Mouse (Mus musculus) thymus, postnatal 25 days (tissue): ENCODE results near the gene Amt.
"Not testable (repeated sequence)": the region's sequence is repeated elsewhere in the genome, so short reads cannot be mapped to it uniquely, and the experiment has no call there.

ENCODE experiments used
- DNase-seq: peaks from one replicate; pipeline ENCODE4 v3.0.0; 2022

Gene Amt

DNA sequence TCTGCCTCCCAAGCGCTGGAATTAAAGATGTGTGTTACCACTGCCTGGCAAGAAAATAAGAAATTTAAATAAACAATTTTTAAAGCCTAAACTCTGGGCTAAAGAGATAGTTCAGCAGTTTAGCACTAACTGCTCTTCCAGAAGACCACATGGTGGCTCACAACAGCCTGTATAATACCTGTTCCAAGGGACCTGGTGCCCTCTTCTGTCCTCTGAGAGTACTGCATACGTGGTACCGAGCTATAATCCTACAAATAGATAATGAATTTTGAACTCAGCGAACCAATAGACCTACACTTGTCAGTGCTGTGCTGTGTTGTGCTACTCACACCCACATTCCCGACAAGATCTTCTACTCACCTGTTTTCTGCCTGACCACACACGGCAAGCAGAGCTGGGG, 12.2 kb upstream of the Amt start:
- peak; percentile 76 for DNase-seq

DNA sequence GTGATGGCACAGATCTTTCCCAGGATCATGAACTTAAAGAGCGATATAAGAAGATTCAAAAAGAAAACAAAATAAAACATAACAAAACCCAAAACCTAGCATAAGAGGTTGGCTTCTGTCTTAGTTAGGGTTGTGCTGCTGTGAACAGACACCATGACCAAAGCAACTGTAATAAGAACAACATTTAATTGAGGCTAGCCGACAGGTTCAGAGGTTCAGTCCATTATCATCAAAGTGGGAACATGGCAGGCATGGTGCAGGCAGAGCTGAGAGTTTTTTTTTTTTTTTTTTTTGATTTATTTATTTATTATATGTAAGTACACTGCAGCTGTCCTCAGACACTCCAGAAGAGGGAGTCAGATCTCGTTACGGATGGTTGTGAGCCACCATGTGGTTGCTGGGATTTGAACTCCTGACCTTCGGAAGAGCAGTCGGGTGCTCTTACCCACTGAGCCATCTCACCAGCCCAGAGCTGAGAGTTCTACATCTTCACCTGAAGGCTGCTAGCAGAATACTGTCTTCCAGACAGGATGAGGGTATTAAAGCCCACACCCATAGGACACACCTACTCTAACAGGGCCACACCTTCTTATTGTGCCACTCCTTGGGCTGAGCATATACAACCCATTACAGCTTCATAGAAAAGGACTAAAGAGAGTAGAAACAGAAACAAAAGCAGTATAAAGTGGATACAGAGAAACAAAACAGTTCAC, 9.0 kb upstream of the Amt start:
- DNase-seq: not testable (repeated sequence)

DNA sequence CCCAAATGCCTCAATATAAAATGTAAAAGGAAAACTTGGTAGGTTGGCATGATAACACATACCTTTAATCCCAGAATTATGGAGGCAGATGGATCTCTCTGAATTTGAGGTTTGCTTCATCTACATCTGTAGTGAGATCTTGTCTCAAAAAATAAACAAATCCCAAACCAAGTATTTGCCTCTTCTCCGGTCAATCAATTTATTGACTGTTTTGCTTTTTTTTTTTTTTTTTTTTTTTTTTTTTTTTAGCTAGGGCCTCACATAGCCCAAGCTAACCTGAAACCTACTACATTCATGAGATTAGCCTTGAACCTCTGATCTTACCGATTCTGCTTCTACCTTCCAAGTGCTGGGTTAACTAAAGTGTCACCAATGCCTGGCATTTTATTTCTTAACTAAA, 7.3 kb upstream of the Amt start:
- no peak for DNase-seq

DNA sequence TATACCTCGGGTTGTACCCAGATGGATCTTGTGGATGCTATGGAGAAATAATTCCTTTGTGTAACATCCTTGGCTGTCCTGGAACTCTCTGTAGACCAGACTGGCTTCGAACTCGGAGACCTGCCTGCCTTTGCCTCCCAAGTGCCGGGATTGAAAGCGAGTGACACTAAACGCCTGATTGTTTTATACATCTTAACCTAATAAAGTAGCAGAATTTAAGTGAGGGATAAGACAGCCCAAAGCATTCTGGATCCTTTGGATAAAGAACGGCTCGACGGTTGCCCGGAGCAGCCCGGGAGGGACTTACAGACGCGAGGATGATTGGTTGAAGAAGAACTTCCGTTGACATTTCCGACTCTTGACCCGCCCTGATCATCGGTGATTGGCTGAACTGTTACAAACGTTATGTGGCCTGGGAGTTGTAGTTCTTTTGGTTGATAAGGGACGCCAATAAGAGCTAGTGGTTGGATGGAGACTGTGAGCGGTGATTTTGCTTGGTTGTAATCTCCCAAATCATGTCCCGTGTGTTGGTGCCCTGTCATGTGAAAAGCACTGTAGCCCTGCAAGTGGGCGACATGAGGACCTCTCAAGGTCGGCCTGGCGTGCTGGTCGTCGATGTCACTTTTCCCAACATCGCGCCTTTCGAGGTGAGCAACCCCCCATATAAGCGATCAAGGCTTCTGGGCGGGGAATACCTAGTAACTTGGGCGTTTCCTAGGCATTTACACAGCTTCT, 6.5 kb upstream of the Amt start, which contains the start of gene Nicn1:
Gene Nicn1 (plus strand): TSS at position 414 of the 735 bp plus-strand sequence.
- DNase-seq: peak; percentile 87

DNA sequence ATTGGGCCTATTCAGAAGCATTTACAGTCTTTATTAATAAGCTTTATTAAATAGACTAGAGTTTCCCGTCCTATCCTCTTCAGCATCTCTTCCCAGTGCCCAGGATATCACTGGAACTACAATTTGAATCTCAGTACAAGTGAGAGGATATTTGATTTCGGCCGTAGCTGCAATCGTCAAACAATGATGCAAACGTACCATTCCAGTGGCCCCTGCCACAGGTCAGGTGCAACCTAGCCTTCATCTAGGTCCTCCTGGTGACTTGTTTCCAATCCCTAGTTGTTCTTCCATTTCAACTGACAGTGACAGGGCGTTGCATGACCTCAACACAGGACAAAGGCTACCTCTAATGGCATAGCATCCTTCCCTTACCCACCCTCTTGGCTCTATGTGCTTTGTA, 5.9 kb upstream of the Amt start:
- DNase-seq: no peak

DNA sequence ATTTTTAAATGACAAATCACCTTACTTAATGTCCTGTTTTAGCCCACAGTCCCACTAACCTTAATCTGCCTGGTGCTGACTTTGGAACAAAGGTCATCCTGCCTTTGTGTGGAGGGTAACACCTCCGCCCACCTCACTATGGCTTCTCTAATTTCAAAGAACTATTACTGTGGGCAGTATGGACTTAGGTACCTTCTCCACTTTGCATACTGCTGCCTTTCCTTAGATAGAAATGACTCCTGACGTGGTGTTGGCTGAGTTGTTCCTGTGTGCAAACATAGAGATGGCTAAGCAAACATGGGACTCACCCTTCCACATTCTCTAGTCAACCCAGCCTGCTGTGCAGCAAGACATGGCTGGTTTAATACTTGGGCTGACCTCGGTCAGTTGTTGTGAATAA, 5.2 kb downstream of the Amt start:
- DNase-seq: no peak

DNA sequence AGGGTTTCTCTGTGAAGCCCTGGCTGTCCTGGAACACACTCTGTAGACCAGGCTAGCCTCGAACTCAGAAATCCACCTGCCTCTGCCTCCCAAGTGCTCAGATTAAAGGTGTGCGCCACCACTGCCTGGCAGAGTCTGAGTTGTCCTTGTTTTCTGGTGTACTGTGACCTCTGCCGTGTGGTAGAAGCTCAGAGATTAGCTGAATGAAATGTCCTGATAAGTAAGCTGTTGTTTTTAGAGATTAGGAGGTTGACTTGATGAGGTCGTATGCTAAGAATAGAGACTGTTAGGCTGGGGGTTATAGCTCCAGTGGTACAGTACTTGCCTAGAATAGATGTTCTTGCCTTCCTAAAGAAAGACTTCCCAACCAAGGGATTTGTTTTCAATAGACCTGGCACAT, 8.1 kb downstream of the Amt start:
- no peak for DNase-seq

DNA sequence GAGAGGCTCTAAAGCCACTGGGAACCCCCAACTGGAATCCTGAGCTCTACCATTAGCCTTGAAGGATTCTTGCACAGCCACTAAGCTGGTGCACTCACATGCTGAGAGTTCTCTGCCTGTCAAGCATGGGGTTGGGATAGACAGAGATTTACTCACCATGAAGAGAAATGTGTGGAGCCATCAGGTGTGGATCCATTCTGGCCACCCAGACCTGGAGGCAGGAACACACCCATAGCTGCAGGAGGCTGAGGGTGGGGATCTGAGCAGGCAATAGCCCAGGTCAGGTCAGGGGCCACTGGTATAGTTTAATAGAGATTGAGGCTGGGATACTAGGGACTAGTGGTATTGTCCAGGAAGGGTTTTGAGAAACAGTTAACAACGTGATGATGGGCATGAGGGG, 8.5 kb downstream of the Amt start:
- no peak for DNase-seq

DNA sequence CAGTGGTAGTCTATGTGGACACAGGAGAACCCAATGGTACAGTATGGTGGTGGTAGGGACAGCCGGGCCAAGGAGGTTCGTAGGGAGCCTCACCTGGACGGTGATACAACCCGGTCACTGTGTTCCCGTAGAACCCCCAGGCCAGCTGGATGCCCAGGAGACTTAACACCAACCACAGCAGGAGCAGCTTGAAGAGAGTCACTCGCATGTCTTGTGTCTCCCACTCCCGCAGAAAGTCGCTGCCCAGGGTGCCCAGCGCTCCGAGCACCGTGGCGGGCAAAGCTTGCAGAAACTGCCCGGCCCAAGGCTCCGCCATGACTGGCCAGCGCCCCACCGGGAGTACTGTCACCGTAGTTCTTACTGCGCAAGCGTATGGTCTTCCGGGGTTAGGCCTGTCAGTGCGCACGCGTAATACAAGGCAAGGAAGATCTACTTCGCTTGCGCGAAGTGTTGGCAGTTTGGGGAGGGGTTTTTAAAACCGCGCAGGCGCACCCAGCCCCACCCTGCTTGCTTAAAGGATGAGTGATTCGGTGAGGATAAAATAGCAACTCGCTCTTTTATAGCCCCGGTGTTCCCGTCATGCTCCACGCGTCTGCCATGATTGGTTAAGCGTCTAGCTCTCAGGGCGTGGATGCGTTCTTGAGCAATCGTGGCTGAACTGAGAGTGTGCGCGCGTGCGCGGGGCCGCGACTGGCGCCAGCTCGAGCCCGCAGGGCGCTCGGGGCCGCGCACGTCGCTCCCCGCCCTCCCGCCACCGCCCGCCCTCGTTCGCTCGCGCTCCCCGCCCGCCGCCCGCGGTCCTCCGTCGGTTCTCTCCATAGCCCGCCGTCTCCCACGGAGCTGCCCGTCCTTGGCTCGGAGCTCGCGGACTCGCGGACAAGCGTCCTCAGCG, 9.2 kb downstream of the Amt start, which contains the start of the genes Rhoa and Tcta:
Gene Rhoa (plus strand): TSS at position 501 of the 892 bp plus-strand sequence.
Gene Tcta (minus strand): TSS at position 532 of the 892 bp plus-strand sequence.
- DNase-seq: peak; percentile 98

DNA sequence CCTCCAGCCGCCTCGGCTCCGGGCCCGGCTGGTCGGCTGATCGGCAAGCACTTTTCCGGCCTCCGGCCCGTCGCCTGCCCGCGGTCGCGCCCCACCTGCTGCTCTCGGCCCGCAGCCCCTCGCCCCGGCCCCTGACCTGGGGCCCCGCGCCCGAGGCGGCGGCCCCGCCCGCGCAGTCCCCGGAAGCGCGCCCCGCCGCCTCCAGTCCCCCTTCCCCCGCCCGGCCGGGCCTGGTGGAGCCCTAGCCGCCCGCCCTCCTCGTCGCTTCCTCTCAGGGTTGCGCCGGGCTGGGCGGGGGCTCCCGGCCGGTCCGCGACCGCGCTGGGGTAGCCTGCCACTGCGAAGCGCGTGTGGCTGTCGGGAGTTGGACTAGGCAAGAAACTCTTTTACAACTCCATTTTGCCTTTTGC, 9.9 kb downstream of the Amt start:
- DNase-seq: peak; percentile 86

DNA sequence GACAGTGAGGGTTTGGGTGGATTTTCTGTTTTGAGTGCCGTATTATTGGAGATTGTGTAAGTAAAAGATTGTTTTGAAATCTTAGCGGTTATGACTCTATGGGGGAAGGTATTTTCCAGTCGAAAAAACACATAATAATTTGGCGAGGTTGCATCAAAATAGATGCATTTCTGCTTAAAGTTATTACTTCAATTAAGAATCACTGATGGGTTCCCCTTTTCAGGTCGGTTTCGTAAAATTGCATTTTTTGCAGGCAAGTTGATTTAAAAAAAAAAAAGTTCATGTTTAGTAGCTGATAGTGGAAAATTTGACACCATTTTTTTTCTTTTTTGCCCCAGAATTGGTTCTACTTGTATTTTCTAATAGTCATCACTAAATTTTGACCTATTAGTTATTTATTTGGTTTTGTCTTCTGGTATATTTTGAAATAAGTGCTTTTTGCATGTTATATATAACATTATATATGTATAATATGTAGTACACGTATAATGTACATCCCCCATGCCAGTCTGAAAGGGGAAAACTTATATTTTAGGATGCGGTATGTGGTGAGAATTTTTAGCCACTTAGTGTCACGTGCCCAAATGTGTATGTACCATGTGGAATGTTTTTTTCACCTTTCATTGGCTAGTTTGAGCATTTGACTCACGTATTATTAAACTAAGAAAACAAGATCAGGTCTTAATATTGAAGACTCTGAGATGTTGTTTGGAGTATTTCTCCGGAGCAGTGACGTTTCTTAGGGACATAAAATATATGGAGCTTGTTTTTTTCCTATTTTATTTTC, 10.6 kb downstream of the Amt start:
- no peak for DNase-seq

DNA sequence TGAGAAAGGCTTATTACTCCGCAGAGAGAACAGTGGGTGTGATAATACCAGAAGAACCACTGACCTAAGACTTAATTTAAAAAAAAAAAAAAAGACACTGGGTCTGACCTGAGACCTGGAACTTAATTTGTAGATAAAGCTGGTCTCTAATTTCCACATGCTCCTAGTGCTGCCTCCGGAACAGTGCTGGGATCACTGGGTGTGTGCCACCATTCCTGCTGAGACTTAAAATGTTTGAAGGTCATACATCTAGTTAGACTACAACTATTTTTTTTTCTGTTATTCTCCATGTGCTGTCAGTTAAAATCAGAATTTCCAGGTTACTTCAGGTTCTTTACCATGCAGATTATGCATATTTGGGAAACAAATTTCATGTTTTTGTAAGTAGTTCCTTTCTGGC, 11.5 kb downstream of the Amt start:
- DNase-seq: no peak

DNA sequence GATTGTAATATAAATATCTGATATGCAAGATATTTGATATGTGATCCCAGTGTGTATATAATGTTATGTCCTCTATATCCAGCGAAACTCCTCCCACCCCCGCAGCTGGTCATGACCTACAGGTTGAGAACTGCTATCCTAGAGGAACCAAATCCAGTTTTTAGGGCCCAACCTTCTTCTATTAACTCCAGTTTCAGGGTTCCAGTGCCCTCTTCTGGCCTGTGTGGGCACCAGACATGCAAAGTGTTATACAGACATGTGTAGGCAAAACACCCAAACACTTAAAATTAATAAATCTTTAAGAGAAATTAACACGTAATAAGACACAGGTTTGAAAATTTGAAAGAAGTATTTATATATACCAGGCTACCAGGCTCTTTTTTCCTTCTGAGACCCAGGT, 20.9 kb downstream of the Amt start:
- no peak for DNase-seq

DNA sequence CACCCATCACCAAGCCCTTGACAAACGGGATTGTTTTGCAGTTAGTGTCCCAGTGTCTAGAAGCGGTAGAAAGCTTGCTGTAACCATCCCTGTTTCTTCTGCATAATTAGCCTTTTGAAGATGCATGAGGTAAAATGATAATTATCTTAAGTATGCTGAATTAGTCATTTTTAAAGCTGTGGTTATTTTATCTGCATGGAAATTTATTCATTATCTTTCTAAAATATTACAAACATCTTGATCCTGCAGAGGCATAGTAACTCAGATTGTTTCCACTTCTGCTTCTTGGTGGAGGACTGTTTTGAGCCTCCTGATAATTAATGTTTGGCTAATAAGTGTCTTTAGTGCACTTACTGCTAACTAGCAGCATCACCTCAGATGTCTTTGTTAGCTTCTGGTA, 21.8 kb downstream of the Amt start:
- DNase-seq: no peak

DNA sequence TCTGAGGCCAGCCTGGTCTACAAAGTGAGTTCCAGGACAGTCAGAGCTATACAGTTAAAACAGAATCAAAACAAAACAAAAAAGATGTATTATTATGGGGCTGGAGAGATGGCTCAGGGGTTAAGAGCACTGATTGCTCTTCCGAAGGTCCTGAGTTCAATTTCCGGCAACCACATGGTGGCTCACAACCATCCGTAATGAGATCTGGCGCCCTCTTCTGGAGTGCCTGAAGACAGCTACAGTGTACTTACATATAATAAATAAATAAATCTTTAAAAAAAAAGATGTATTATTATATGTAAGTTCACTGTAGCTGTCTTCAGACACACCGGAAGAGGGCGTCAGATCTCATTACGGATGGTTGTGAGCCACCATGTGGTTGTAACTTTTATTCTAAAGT, 25.4 kb downstream of the Amt start:
- DNase-seq: not testable (repeated sequence)

DNA sequence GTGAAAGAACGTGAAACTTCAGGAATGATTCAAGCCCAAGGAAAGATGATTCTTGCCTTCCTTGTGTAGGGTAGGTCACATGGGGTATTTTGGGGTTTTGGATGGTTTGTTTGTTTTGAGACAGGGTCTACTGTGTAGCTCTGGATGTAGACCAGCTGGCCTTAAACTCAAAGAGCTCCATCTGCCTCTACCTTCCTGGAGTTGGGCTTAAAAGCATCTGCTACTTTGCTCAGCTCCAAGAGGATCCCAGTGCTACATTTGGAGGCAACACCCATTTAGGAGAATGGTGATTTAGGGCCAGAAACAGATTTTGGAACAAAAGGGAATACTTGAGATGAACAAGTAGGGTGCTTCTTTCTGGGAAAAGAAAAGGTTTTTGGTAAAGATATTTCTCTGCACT, 28.1 kb downstream of the Amt start:
- DNase-seq: no peak

DNA sequence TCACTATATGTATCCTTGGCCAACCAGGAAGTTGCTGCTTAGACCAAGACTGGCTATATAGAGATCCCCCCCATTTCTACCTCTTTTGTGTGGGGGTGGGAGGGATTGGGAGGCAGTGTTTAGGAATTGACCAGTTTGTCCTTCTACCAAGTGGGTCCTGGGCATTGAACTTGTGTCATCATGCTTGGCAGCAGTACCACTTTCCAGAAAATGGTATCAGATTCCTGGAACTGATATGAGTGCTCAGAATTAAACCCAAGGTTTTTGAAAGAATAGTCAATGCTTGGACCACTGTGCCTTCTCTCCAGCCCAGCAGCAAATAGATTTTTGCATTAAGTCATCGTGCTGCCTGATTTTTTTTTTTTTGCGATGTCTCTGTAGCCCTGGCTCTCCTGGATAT, 29.2 kb downstream of the Amt start:
- DNase-seq: no peak

DNA sequence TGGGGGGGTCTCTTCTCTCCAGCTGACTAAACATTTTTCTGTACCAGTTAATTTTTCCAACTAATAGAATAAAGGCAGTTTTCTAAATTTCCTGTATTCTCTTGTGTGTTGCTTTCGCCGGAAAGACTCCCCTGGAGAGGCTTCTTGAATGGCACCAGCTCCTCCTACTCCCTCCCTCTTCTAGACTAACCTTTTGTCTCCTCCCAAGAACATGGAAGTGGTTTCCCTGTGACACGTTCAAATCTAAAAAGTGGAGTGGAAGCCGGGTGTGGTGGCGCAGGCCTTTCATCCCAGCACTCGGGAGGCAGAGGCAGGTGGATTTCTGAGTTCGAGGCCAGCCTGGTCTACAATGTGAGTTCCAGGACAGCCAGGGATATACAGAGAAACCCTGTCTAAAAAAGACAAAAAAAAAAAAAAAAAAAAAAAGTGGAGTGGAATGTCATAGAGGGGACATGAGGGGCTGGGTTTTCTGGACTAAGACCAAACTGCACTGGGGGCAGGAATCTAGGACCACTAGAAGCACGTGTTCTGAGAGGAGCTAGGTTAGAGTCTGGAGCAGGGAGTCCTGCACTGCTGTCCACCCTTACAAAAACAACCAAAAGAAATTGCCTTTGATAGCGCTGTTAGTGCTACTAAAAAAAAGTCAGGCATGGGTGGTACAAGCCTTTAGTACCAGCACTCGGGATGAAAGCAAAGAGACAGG, 41.3 kb downstream of the Amt start:
- no peak for DNase-seq

DNA sequence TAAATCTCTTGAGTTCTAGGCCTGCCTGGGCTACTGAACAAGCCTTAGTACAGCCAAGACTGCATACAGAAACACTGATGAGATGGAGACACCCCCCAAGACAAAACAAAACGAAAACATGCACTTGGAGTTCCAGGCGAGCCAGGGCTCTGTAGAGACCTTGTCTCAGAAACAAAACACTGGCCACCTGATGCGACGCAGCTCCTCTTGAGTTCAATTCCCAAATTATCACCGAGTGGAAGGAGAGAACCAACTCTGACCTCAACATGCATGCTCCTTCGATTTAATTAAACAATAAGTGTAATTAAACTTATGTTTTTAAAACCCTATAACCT, 41.9 kb downstream of the Amt start:
- DNase-seq: no peak

DNA sequence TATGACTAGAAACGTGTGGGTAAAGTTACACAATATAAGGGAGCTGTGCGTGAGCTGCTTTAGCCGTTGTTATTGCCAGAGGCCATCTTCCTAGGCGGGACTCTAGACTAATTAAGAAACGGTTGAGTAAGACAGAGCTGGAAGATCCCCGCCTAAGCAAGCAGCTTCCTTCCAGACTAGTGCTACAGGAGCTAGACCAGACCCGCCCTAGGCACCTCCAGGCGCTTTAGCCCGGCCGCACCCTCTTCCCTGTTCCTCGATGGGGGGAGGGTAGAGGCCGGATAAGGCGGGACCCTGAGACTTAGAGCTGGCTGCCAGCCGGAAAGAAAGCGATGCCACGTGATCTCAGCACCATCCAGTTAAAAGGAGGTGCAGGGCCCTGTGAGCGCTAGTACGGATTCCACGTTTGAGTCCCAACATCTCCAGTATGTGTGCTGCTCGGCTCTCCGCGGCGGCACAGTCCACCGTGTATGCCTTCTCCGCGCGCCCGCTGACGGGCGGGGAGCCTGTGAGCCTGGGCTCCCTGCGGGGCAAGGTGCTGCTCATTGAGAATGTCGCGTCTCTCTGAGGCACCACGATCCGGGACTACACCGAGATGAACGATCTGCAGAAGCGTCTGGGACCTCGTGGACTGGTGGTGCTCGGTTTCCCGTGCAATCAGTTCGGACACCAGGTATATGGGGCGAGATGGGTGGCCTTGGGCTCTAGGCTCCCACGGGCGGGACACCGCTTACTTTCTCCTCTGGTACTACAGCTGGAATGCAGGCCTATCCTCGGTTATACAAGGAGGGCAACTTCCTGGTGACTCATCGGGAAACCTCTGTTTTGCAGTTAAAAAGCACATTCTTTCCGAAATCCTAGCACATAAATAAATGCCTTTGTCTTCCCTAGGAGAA, 42.5 kb downstream of the Amt start, which contains the start of gene Gpx1:
Gene Gpx1 (plus strand): TSS at position 18 of the 896 bp plus-strand sequence.
- peak; percentile 91 for DNase-seq

DNA sequence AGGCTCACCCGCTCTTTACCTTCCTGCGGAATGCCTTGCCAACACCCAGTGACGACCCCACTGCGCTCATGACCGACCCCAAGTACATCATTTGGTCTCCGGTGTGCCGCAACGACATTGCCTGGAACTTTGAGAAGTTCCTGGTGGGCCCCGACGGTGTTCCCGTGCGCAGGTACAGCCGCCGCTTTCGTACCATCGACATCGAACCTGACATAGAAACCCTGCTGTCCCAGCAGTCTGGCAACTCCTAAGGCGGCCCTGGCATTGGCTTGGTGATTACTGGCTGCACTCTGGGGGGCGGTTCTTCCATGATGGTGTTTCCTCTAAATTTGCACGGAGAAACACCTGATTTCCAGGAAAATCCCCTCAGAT, 43.2 kb downstream of the Amt start:
- DNase-seq: peak; percentile 35
